ENCODE assay signal across 8 mouse cellular contexts in genomic region chr9:95857414-95858026, GRCm38 (mm10). TPM values are rescaled to one million over a fixed set of nuclear protein-coding genes. Genes with fewer than 3 reads are reported as not detected.
A peak's percentile ranks its signal among the peaks of the same experiment; 100 is the strongest.
DNase-seq lines count a peak whose midpoint lies in the region; ATAC-seq and TF ChIP-seq lines count a peak whose summit lies in the region.

Atr (plus strand) TSS chr9:95857597.

- no peaks in the 10 kb centered on the region; the same call in 1 of the 2 replicates for H3K4me1 ChIP-seq in cortical plate, adult 2 months (ENCODE audit: control insufficient read depth, insufficient read depth, low read length)

- ATAC-seq in activated CD4-positive, CD25-positive, alpha-beta regulatory T cell, adult 4 months, result peak; percentile 86
- peak; percentile 91 for ATAC-seq in megakaryocyte progenitor cell, adult 5-6 weeks (replicated peaks; ENCODE audit: poor library complexity)

- H3K4me3 ChIP-seq in cortical plate, adult 2 months (ENCODE audit: insufficient read depth, low read length), result peak within 1 kb of the TSS; percentile 46

- TF ChIP-seq POLR2A in cortical plate, adult 2 months (IDR thresholded peaks at IDR 0.05; ENCODE audit: extremely low read depth, insufficient read depth, low read length), result peak; percentile 64

- TF ChIP-seq CTCF in cortical plate, adult 2 months (IDR thresholded peaks at IDR 0.05; ENCODE audit: extremely low read depth, insufficient read depth, low read length), result no peak

- H3K27ac ChIP-seq in cortical plate, adult 2 months (ENCODE audit: insufficient read depth, low read length), result no peak within 1 kb of the TSS; the same call in 1 of the 2 replicates

- peak; percentile 92 for DNase-seq in gastrocnemius, postnatal 10 days
- DNase-seq in induced T-regulatory cell, adult 2 months (ENCODE audit: low read depth), result peak; percentile 98
- DNase-seq in left cerebral cortex, adult 9 months (ENCODE audit: low spot score in 2 of 2), result peak; percentile 81 to 93
- peak; percentile 92 for DNase-seq in right cerebral cortex, postnatal 14 days
- DNase-seq in urinary bladder, postnatal 36 days (ENCODE audit: low spot score in 2 of 2), result peak; percentile 93 to 94

RNA-seq across cellular contexts. Expression of gene Atr, which starts in this region (rescaled TPM):
- polyA plus RNA-seq in activated CD4-positive, CD25-positive, alpha-beta regulatory T cell, adult 4 months (2017; shearing (Covaris generic)), result 10 to 100 TPM; 18.3 to 23.2 TPM
- polyA plus RNA-seq in cortical plate, adult 2 months (2012; rRNA removed), result 8.7 and 9.4 TPM in 2 replicates
- total RNA-seq in gastrocnemius, postnatal 10 days (2021), result 1 to 10 TPM; 5.9 to 8.8 TPM
- 30.8 and 45.1 TPM in 2 replicates for total RNA-seq in megakaryocyte progenitor cell, adult 5-6 weeks (2015)
- 34.3 and 56.1 TPM in 2 replicates for total RNA-seq in megakaryocyte progenitor cell, adult 5-6 weeks (2017)
